Mouse (Mus musculus) myocyte (in vitro differentiated cells): Measurements from ENCODE around the gene Pdgfra.

Experiments used
- CEBPB ChIP-seq: IDR thresholded peaks from 2 replicates; pipeline ENCODE4 v1.6.1; 2011; ENCODE audit warnings: mild to moderate bottlenecking, moderate library complexity; ENCODE audit not compliant: poor library complexity, insufficient read depth, severe bottlenecking
- E2F4 ChIP-seq: IDR thresholded peaks from one replicate; pipeline ENCODE4 v1.6.1; 2011; ENCODE audit warnings: mild to moderate bottlenecking, control low read depth, moderate library complexity; ENCODE audit not compliant: insufficient read depth
- MAX ChIP-seq: IDR thresholded peaks from one replicate; pipeline ENCODE4 v1.6.1; 2011; ENCODE audit warnings: low read depth, mild to moderate bottlenecking, control low read depth
- POLR2A ChIP-seq: IDR thresholded peaks from one replicate; pipeline ENCODE4 v1.6.1; 2011; ENCODE audit warnings: low read depth, mild to moderate bottlenecking, control low read depth, moderate library complexity; ENCODE audit not compliant: insufficient read length
- REST ChIP-seq: IDR thresholded peaks from one replicate; pipeline ENCODE4 v1.6.1; 2011; ENCODE audit warnings: mild to moderate bottlenecking, control low read depth, moderate library complexity; ENCODE audit not compliant: insufficient read depth, insufficient read length

- no peak for TF ChIP-seq E2F4
- no peak for TF ChIP-seq POLR2A
- TF ChIP-seq MAX = no peak
- TF ChIP-seq REST = no peak
- no peak for TF ChIP-seq CEBPB
Measured at GRCm38 (mm10) chr5:75145341-75145740, 6.8 kb upstream of the Pdgfra start.
